Comparison of ENCODE assay signal across 8 mouse cellular contexts in the genomic region with DNA sequence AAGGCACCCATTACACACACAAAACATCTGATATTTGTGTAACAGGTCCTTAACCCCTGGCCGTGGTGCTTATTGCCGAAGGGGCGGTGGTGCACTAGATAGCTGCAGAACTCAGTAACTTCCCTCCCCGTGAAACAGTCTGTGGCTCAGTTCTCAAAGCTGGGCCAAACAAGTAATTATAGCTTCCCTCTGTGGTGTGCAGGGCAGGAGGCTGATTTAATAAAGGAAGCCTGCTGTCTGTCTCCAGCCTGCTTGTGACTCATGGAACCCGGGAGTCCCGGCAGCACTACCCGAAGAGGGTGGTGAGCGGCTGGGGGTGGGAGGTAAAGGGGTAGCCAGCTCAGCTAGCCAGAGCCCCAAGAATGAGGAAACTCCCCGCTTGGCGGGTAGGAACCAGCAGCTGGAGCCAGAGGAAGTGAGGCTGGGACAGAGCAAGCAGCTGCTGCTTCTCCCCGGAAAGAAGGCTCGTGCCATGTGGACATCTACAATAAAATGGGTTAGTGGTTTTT. TPM values are rescaled to one million over a fixed set of nuclear protein-coding genes. Genes with fewer than 3 reads are reported as not detected.
DNase-seq lines count a peak whose midpoint lies in the region; ATAC-seq lines count a peak whose summit lies in the region.

No protein-coding gene starts in this region.

- ATAC-seq in limb, embryonic 11.5 days (ENCODE audit: insufficient number of reproducible peaks, low FRiP score, low TSS enrichment, low read depth): peak; percentile 40; the same call in 1 of the 2 replicates
- ATAC-seq in midbrain, embryonic 12.5 days (ENCODE audit: low FRiP score, low read depth): peak; percentile 45

- H3K27ac ChIP-seq in embryonic facial prominence, embryonic 10.5 days (replicated peaks): peak overlapping the region; percentile 84
- peak overlapping the region; percentile 77 for H3K27ac ChIP-seq in limb, embryonic 11.5 days (replicated peaks; ENCODE audit: low read depth, low read length)
- H3K27ac ChIP-seq in midbrain, embryonic 12.5 days (replicated peaks): peak overlapping the region; percentile 83

- H3K4me1 ChIP-seq in embryonic facial prominence, embryonic 10.5 days: peaks cover 40% of the 10 kb centered on the region
- H3K4me1 ChIP-seq in limb, embryonic 11.5 days (ENCODE audit: control insufficient read depth, insufficient read depth, low read length): peaks cover 19% of the 10 kb centered on the region
- H3K4me1 ChIP-seq in midbrain, embryonic 12.5 days: peaks cover 30% of the 10 kb centered on the region

- H3K9ac ChIP-seq in limb, embryonic 11.5 days (ENCODE audit: low read length): 0 out of 2 replicates have a peak overlapping the region, but pooled peaks have one; percentile 27
- H3K9ac ChIP-seq in midbrain, embryonic 12.5 days (replicated peaks): peak overlapping the region; percentile 42; the same call in 1 of the 2 replicates

- 0 out of 2 replicates have a peak, but pooled peaks cover 3% of the 10 kb centered on the region for H3K36me3 ChIP-seq in embryonic facial prominence, embryonic 10.5 days (replicated peaks)
- no peaks in the 10 kb centered on the region for H3K36me3 ChIP-seq in limb, embryonic 11.5 days (ENCODE audit: control insufficient read depth, insufficient read depth, low read length)
- H3K36me3 ChIP-seq in midbrain, embryonic 12.5 days: no peaks in the 10 kb centered on the region

- H3K27me3 ChIP-seq in embryonic facial prominence, embryonic 10.5 days (replicated peaks; ENCODE audit: low read depth, poor library complexity, severe bottlenecking): peaks cover 3% of the 10 kb centered on the region; the same call in 1 of the 2 replicates
- no peaks in the 10 kb centered on the region for H3K27me3 ChIP-seq in limb, embryonic 11.5 days (ENCODE audit: control insufficient read depth, insufficient read depth, low read length)
- peaks cover 12% of the 10 kb centered on the region; the same call in 1 of the 2 replicates for H3K27me3 ChIP-seq in midbrain, embryonic 12.5 days

- DNase-seq in left cerebral cortex, adult 18-20 months (ENCODE audit: low spot score in 2 of 2): peak; percentile 67 to 82
- DNase-seq in left cerebral cortex, adult 11 months (ENCODE audit: low spot score): no peak
- peak; percentile 38 for DNase-seq in embryonic facial prominence, embryonic 10.5 days (ENCODE audit: low spot score)
- DNase-seq in heart, adult 18-20 months: peak; percentile 85 to 92
- DNase-seq in kidney, adult 11 months: peak; percentile 48
- peak; percentile 50 for DNase-seq in limb, embryonic 11.5 days (ENCODE audit: low spot score)
- peak; percentile 26 to 37 for DNase-seq in spleen, postnatal 10 days (ENCODE audit: low spot score in 2 of 2)

- H3K4me3 ChIP-seq in embryonic facial prominence, embryonic 10.5 days: peak overlapping the region; percentile 62
- H3K4me3 ChIP-seq in limb, embryonic 11.5 days (ENCODE audit: low read depth, low read length): no peak overlapping the region
- H3K4me3 ChIP-seq in midbrain, embryonic 12.5 days: peak overlapping the region; percentile 41; the same call in 1 of the 2 replicates

- peak overlapping the region; percentile 75 for H3K4me2 ChIP-seq in limb, embryonic 11.5 days (ENCODE audit: low read depth, severe bottlenecking)
- peak overlapping the region; percentile 64 for H3K4me2 ChIP-seq in midbrain, embryonic 12.5 days (replicated peaks)

- 5% methylated on average over 12 of the region's 12 CpGs for WGBS in embryonic facial prominence, embryonic 10.5 days
- 3% methylated on average over 12 of the region's 12 CpGs for WGBS in limb, embryonic 11.5 days
- 6% methylated on average over 12 of the region's 12 CpGs for WGBS in midbrain, embryonic 12.5 days

- H3K9me3 ChIP-seq in embryonic facial prominence, embryonic 10.5 days: no peaks in the 10 kb centered on the region
- no peaks in the 10 kb centered on the region for H3K9me3 ChIP-seq in limb, embryonic 11.5 days (ENCODE audit: control insufficient read depth, low read length)
- H3K9me3 ChIP-seq in midbrain, embryonic 12.5 days: no peaks in the 10 kb centered on the region

RNA-seq across cellular contexts. Expression of a gene that starts 48.1 kb away (rescaled TPM):
- total RNA-seq in left cerebral cortex, adult 18-20 months (2021): 100 to 1,000 TPM; 175 to 214 TPM
- polyA plus RNA-seq in embryonic facial prominence, embryonic 10.5 days (2016; fragmentation: Nextera tagmentation; extraction: Ambion mirVana): 30.3 and 34.2 TPM in 2 replicates
- 10 to 100 TPM; 34.0 to 51.4 TPM for total RNA-seq in heart, adult 18-20 months (2021)
- polyA plus RNA-seq in limb, embryonic 11.5 days (2014; fragmentation: Nextera tagmentation; extraction: Ambion mirVana): 60.0 and 62.2 TPM in 2 replicates
- 52.1 and 58.9 TPM in 2 replicates for polyA plus RNA-seq in midbrain, embryonic 12.5 days (2016; fragmentation: Nextera tagmentation; extraction: Ambion mirVana)

RNA-seq across cellular contexts. Expression of a gene that starts 59.1 kb away (rescaled TPM):
- 1 to 10 TPM in 1 of 2 experiments, under 1 TPM in 1; 0.94 to 2.4 TPM for total RNA-seq in left cerebral cortex, adult 18-20 months (2021)
- not detected in 2 replicates for polyA plus RNA-seq in embryonic facial prominence, embryonic 10.5 days (2016; fragmentation: Nextera tagmentation; extraction: Ambion mirVana)
- 1 to 10 TPM in 1 of 2 experiments, not detected in 1; 1.0 TPM for total RNA-seq in heart, adult 18-20 months (2021)
- polyA plus RNA-seq in limb, embryonic 11.5 days (2014; fragmentation: Nextera tagmentation; extraction: Ambion mirVana): not detected in 2 replicates
- polyA plus RNA-seq in midbrain, embryonic 12.5 days (2016; fragmentation: Nextera tagmentation; extraction: Ambion mirVana): not detected in 2 replicates
